In genomic region chrX:106011465-106012159, GRCm38 (mm10) we compare ENCODE assay signal across 8 mouse cellular contexts. TPM values are rescaled to one million over a fixed set of nuclear protein-coding genes. Genes with fewer than 3 reads are reported as not detected.
DNase-seq lines count a peak whose midpoint lies in the region; ATAC-seq and TF ChIP-seq lines count a peak whose summit lies in the region.

Gene Magt1 (minus strand): TSS chrX:106011906.

- H3K27ac ChIP-seq in ES-E14 (ENCODE audit: insufficient read depth, low read depth, low read length, poor library complexity, severe bottlenecking) = peak within 1 kb of the TSS; percentile 84
- H3K27ac ChIP-seq in forebrain, embryonic 15.5 days (replicated peaks) = peak within 1 kb of the TSS; percentile 86
- peak within 1 kb of the TSS; percentile 90 for H3K27ac ChIP-seq in layer of hippocampus, adult 2 months
- H3K27ac ChIP-seq in lung, embryonic 14.5 days (ENCODE audit: low read depth) = peak within 1 kb of the TSS; percentile 68
- H3K27ac ChIP-seq in olfactory bulb, adult 2 months (ENCODE audit: insufficient read depth, low read depth, low read length) = peak within 1 kb of the TSS; percentile 70
- peak within 1 kb of the TSS; percentile 56 for H3K27ac ChIP-seq in thymus, adult 2 months (ENCODE audit: control insufficient read depth, insufficient read depth, low read length)

- WGBS in forebrain, embryonic 15.5 days = 26% methylated on average over 45 of the region's 45 CpGs
- WGBS in lung, embryonic 14.5 days = 11% methylated on average over 45 of the region's 45 CpGs
- WGBS in olfactory bulb, adult 2 months = 17% methylated on average over 45 of the region's 45 CpGs
- WGBS in thymus, adult 2 months = 2% methylated on average over 39 of the region's 45 CpGs

- H3K36me3 ChIP-seq in ES-E14 (ENCODE audit: control insufficient read depth, insufficient read depth, low read length, poor library complexity, severe bottlenecking) = no peaks in the 10 kb centered on the region
- H3K36me3 ChIP-seq in forebrain, embryonic 15.5 days = no peaks in the 10 kb centered on the region
- H3K36me3 ChIP-seq in lung, embryonic 14.5 days (ENCODE audit: insufficient read depth) = no peaks in the 10 kb centered on the region
- no peaks in the 10 kb centered on the region for H3K36me3 ChIP-seq in thymus, adult 2 months (ENCODE audit: control insufficient read depth, insufficient read depth, low read length)

- peak within 1 kb of the TSS; percentile 91 to 98 for H3K4me3 ChIP-seq in ES-E14 (ENCODE audit: insufficient read depth in 1 of 2, low read depth in 1 of 2, low read length in 2 of 2, poor library complexity in 1 of 2, severe bottlenecking in 1 of 2)
- H3K4me3 ChIP-seq in forebrain, embryonic 15.5 days = peak within 1 kb of the TSS; percentile 65
- peak within 1 kb of the TSS; percentile 72 for H3K4me3 ChIP-seq in layer of hippocampus, adult 2 months
- peak within 1 kb of the TSS; percentile 56 for H3K4me3 ChIP-seq in lung, embryonic 14.5 days (ENCODE audit: low read depth, low read length)
- peak within 1 kb of the TSS; percentile 98 for H3K4me3 ChIP-seq in olfactory bulb, adult 2 months (ENCODE audit: insufficient read depth, low read depth, low read length)
- H3K4me3 ChIP-seq in thymus, adult 2 months (ENCODE audit: control insufficient read depth, insufficient read depth, low read length) = peak within 1 kb of the TSS; percentile 88

- no peak for TF ChIP-seq CTCF in layer of hippocampus, adult 2 months (conservative IDR thresholded peaks at IDR 0.05)
- TF ChIP-seq CTCF in lung, embryonic 14.5 days (IDR thresholded peaks at IDR 0.05; ENCODE audit: low read depth) = no peak
- no peak for TF ChIP-seq CTCF in olfactory bulb, adult 2 months (IDR thresholded peaks at IDR 0.05; ENCODE audit: insufficient read depth, low read depth, low read length)
- no peak for TF ChIP-seq CTCF in thymus, adult 2 months (IDR thresholded peaks at IDR 0.05; ENCODE audit: borderline replicate concordance, control insufficient read depth, extremely low read depth, insufficient read depth, low read length, poor library complexity)

- in situ Hi-C loops in ES-E14 (cut with MboI; ENCODE audit: low sequenced_read_pairs in 2 of 2, unreplicated experiment in 2 of 2) = no loop called here

- ATAC-seq in forebrain, embryonic 15.5 days (replicated peaks) = peak; percentile 93
- peak; percentile 96 for ATAC-seq in lung, embryonic 14.5 days (ENCODE audit: insufficient read depth)

- peak; percentile 68 for DNase-seq in ES-E14 (ENCODE audit: low read depth, low spot score)
- peak; percentile 89 for DNase-seq in cerebellum, adult 11-12 months
- peak; percentile 80 for DNase-seq in heart, postnatal 25 days (ENCODE audit: low spot score)
- DNase-seq in layer of hippocampus, adult 2 months (ENCODE audit: low spot score in 2 of 2) = peak; percentile 74 to 78
- peak; percentile 93 for DNase-seq in lung, embryonic 14.5 days
- DNase-seq in thymus, adult 2 months = peak; percentile 81

- peak within 1 kb of the TSS; percentile 45 for H3K4me2 ChIP-seq in forebrain, embryonic 15.5 days (replicated peaks)
- H3K4me2 ChIP-seq in lung, embryonic 14.5 days = peak within 1 kb of the TSS; percentile 57

- no peaks in the 10 kb centered on the region for H3K9me3 ChIP-seq in ES-E14 (ENCODE audit: control insufficient read depth, insufficient read depth, low read depth, low read length)
- no peaks in the 10 kb centered on the region for H3K9me3 ChIP-seq in forebrain, embryonic 15.5 days
- no peaks in the 10 kb centered on the region for H3K9me3 ChIP-seq in lung, embryonic 14.5 days (ENCODE audit: low read depth, low read length)

- H3K9ac ChIP-seq in ES-E14 (ENCODE audit: insufficient read depth, low read depth, low read length, poor library complexity, severe bottlenecking) = peak within 1 kb of the TSS; percentile 90
- peak within 1 kb of the TSS; percentile 54 for H3K9ac ChIP-seq in forebrain, embryonic 15.5 days (replicated peaks)
- peak within 1 kb of the TSS; percentile 53 for H3K9ac ChIP-seq in lung, embryonic 14.5 days

- no peaks in the 10 kb centered on the region for H3K27me3 ChIP-seq in forebrain, embryonic 15.5 days
- H3K27me3 ChIP-seq in lung, embryonic 14.5 days (ENCODE audit: insufficient read depth, low read length) = no peaks in the 10 kb centered on the region
- H3K27me3 ChIP-seq in thymus, adult 2 months (ENCODE audit: control insufficient read depth, insufficient read depth, low read length) = no peaks in the 10 kb centered on the region

- intact Hi-C loops in heart, postnatal 25 days (cut with DNase I) = loop anchor here (5.0 to 10.0 kb wide), 2 partner anchors 84 to 147 kb away; partner anchors contain the start of gene Atrx

- no peaks in the 10 kb centered on the region; a peak in 1 of 4 replicates for H3K4me1 ChIP-seq in ES-E14 (ENCODE audit: control insufficient read depth in 2 of 2, insufficient read depth in 2 of 2, low read length in 2 of 2, poor library complexity in 1 of 2)
- peaks cover 6% of the 10 kb centered on the region for H3K4me1 ChIP-seq in forebrain, embryonic 15.5 days
- H3K4me1 ChIP-seq in lung, embryonic 14.5 days (ENCODE audit: insufficient read depth) = no peaks in the 10 kb centered on the region
- no peaks in the 10 kb centered on the region for H3K4me1 ChIP-seq in olfactory bulb, adult 2 months (ENCODE audit: control insufficient read depth, insufficient read depth, low read length)
- H3K4me1 ChIP-seq in thymus, adult 2 months (replicated peaks; ENCODE audit: control insufficient read depth, insufficient read depth, low read length) = peaks cover 4% of the 10 kb centered on the region

- no peak for TF ChIP-seq POLR2A in olfactory bulb, adult 2 months (IDR thresholded peaks at IDR 0.05; ENCODE audit: insufficient read depth, low read depth, low read length)
- 0 out of 2 replicates have a peak, but pooled peaks have one; percentile 38 for TF ChIP-seq POLR2A in thymus, adult 2 months (IDR thresholded peaks at IDR 0.05; ENCODE audit: control insufficient read depth, extremely low read depth, insufficient read depth, low read length, poor library complexity)

TF ChIP-seq in ES-E14, 5 proteins besides CTCF, POLR2A, EP300 and RAD21:
- TF ChIP-seq ZNF384 (IDR thresholded peaks at IDR 0.05; ENCODE audit: low read depth, low read length) = peak; percentile 98
- TF ChIP-seq HCFC1 (IDR thresholded peaks at IDR 0.05; ENCODE audit: borderline replicate concordance, insufficient read depth, low read length) = no peak; the same call in 1 of the 2 replicates
TF ChIP-seq in ES-E14: peak in this region for 1.

RNA-seq across cellular contexts. Expression of gene Magt1, which starts in this region (rescaled TPM):
- total RNA-seq in ES-E14 (2012; rRNA removed) = 44.3 and 48.6 TPM in 2 replicates
- 22.2 and 23.9 TPM in 2 replicates for polyA plus RNA-seq in forebrain, embryonic 15.5 days (2015; fragmentation: Nextera tagmentation; extraction: Ambion mirVana)
- total RNA-seq in heart, postnatal 25 days (2021) = 10 to 100 TPM; 48.0 to 53.4 TPM
- total RNA-seq in layer of hippocampus, adult 2 months (2021) = 10 to 100 TPM; 14.7 to 14.8 TPM
- 62.7 and 63.0 TPM in 2 replicates for polyA plus RNA-seq in lung, embryonic 14.5 days (2014; fragmentation: Nextera tagmentation; extraction: Ambion mirVana)
- polyA plus RNA-seq in olfactory bulb, adult 2 months (2012; ENCODE audit: insufficient read depth, insufficient read length, low replicate concordance, missing spikeins) = not detected in 2 replicates
- 6.6 TPM in 2 replicates for polyA plus RNA-seq in thymus, adult 2 months (2012; rRNA removed)

Comparison
In these comparisons a context has a peak if more than half of its experiments do, and no peak if none do; other contexts are left out.
1. Peak in every context shown above with its lines: DNase-seq, ATAC-seq, H3K4me3 ChIP-seq and H3K27ac ChIP-seq.